Mouse (Mus musculus): ENCODE measurements at regions not wholly inside any gene's neighbourhood (a gene's known extent, or its start where the extent isn't known, plus 50 kb on each side); places are given as distances from the start of the nearest gene placed in this dataset.

GRCm38 (mm10) chrX:5203101-5203500 lies 251.2 kb downstream of the Btbd35f27 start:
- peak in 1 of 2 experiments; percentile 3 for DNase-seq

Measured in spleen, adult 18-20 months (tissue).